Mouse (Mus musculus) ES-CJ7 (cell line): ENCODE measurements around the gene Olfr427.
"Not testable (repeated sequence)": the region's sequence is repeated elsewhere in the genome, so short reads cannot be mapped to it uniquely, and the experiment has no call there.

ENCODE experiments used
- DNase-seq: peaks from one replicate; pipeline ENCODE4 v3.0.0; 2011; ENCODE audit warnings: low read depth, low spot score

Gene Olfr427

DNA sequence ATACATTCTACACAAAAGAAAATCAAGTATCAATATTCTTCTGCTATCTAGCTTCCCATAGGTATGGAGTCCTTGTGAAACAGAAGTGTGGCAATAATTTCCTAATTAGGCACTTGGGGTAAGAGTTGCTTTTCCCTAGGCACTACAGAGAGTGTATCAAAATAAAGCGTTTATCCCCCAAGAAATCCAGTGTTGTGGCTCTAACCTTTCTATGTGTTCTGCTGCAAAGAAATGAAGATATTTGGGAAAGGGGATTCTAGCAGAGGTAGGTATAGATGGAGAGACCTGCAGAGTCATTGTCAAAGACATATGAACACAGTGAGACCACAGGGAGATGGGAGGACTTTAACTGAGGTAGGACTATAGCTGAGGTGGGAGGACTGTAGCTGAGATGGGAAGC lies at the start of gene Olfr427:
TSS of gene Olfr427 (plus strand) at position 301 of the 400 bp plus-strand sequence.
- no peak for DNase-seq

DNA sequence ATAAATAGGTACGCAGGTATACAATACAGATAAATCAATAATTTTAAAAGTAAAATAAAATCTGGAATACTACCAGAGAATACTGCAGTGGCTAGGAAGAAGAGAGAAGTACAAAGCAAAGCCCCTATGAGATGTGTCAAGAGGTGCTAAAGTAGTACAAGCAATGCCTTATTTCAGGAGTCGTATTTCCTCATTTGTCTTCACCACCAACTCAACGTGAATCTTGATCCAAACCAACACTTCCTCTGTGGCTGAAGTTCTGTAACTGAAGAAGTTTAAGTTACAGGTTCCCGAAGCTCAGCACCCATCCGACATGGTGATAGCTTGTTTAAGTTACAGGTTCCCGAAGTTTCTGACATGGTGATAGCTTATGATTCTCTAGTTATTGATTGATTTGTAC lies 48.5 kb upstream of the Olfr427 start:
- DNase-seq: not testable (repeated sequence)

DNA sequence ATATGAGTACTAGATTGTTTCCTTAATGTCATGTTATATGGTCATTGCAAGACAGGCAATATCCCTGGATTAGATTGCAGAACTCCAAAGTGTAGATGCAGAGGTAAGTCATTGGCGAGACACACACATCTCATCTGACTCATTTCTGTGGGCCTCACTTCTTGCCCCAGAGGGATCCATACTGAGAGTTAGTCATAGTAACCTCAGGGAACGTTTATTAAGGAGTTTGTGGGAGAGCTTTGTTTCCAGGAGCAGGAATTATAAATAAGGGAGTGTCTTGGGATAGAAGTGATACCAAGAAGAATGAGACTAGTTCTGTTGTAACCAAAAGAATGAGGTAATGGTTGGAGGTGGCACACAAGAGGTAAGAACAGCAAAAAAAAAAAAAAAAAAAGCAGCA lies 47.8 kb upstream of the Olfr427 start, which contains the start of gene Olfr432:
TSS of gene Olfr432 (plus strand) at position 313 of the 400 bp plus-strand sequence.
- no peak for DNase-seq

DNA sequence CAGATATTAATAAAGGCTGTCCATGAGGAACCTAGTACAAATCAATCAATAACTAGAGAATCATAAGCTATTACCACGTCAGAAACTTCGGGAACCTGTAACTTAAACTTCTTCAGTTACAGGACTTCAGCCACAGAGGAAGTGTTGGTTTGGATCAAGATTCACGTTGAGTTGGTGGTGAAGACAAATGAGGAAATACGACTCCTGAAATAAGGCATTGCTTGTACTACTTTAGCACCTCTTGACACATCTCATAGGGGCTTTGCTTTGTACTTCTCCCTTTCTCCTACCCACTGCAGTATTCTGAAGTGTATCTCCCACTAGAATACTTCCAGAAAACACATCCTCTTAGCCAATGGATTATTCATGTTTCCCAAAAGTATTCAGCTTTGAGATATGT lies 47.3 kb upstream of the Olfr427 start:
- not testable (repeated sequence) for DNase-seq

DNA sequence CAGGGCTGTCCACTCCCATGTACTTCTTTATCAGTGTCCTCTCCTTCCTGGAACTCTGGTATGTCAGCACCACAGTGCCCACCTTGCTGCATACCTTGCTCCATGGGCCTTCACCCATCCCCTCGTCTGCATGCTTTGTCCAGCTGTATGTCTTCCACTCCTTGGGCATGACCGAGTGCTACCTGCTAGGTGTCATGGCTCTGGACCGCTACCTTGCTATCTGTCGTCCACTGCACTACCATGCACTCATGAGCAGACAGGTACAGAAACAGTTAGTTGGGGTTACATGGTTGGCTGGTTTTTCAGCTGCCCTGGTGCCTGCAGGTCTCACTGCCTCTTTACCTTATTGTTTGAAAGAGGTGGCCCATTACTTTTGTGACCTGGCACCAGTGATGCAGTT lies 46.2 kb upstream of the Olfr427 start:
- DNase-seq: no peak

DNA sequence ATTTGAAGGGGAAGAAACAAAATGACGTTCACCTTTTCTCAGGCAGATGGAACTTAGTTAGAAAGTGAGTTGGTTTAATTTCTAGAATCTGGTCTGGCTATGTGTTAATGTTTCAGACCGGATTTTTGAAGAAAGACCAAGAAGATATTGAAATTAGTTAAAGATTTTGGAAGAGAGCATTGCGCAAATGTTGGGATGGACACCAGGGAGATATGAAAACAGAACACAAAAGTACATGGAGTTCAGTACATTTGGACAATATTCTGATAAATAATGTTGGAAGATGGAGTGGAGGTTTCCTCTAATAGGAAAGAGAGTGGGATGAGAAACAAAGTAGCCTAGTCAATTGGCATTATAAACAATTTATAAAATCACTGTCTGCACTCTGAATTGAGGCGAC lies 45.2 kb upstream of the Olfr427 start:
- DNase-seq: no peak

DNA sequence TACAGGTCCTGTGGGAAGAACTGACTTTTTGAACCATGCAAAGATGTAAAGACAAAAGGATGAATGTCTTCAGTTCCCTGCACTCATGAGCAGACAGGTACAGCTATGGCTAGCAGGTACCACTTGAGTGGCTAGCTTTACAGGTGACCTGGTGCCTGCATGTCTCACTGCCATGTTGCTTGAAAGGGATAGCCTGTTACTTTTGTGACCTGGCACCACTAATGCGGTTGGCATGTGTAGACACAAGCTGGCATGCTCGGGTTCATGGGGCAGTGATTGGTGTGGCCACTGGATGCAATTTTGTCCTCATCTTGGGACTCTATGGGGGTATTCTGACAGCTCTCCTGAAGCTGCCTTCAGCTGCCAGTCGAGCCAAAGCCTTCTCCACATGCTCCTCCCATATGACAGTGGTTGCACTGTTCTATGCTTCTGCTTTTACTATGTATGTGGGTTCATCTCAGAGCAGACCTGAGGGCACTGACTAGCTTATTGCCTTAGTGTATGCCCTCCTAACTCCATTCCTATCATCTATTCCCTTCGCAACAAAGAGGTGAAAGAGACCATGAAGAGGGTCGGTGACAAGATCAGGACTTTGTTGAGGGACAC lies 44.7 kb upstream of the Olfr427 start:
- no peak for DNase-seq

DNA sequence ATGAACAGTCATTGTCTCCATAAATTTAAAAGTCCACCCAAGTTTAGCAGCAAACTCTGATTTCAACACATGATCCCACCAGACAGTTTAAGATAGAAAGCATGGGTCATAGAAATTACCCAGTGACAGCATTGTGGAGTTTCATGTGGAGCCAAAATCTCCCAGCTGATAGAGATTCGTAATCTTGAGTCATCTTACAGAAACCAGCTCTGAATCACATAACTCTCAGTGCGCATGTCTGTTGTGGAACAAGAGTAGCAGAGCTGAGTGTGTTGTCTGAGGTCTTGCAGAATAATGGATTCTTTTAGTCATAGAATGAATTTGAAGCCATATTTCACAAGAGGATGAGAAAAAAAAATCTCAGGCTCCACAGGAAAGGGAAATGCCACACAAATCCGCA lies 43.7 kb upstream of the Olfr427 start:
- DNase-seq: no peak

DNA sequence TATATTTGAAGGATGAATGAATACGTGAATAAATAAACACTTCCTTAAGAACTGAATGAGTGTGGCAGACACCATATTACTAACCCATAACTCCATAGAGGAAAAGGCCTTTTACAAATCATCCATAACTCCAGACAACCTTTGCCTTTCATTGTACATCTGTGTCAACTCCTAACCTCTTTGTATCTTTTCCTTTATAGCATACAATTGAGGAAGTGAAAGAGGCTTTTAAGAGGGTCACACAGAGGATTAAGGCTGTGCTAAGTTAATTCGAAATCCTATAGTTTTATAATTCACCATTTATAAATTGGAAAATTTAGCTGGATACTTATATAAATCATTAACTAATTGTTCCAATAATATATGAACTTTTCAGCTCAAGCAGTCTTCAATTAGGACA lies 41.4 kb upstream of the Olfr427 start:
- DNase-seq: no peak

DNA sequence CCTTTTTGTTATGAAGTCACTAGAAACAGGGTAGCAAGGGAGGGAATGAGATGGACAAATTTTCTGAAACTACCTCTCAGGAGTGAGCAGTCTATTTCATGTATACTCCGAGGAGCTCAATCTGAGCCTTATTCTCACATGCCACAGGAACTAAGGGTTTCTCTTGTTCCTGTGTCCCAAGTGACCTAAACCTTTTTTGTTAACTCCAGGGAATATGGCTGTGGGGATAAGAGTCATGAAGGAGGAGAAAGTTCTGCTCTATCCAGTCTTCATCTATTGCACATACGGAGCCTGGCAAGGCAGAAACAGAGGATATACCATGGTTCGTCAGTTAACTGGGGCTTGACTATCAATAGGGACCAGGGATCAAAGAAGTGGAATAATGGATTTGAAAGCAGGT lies 30.4 kb upstream of the Olfr427 start, which contains the start of gene Olfr430:
TSS of gene Olfr430 (plus strand) at position 301 of the 400 bp plus-strand sequence.
- DNase-seq: no peak

DNA sequence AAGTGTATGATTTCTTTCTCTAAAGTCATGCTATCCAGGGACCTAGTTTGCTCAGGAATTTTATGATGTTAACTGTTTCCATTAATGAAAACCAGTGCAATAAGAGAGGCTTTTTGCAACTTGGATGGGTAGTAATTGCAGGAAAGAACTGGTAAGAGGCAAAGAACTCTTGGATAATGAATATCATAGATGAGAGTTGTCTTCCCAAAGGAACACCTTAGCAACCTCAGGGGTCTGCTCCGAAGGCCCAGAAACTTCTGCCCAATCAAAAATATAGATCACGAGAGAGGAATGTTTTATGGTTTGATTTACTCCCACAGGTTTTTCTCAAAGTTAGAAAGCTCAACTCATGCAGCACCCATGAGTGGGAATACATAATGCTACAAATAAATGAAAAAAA lies 12.7 kb upstream of the Olfr427 start, which contains the start of gene Olfr429:
TSS of gene Olfr429 (plus strand) at position 301 of the 400 bp plus-strand sequence.
- no peak for DNase-seq

DNA sequence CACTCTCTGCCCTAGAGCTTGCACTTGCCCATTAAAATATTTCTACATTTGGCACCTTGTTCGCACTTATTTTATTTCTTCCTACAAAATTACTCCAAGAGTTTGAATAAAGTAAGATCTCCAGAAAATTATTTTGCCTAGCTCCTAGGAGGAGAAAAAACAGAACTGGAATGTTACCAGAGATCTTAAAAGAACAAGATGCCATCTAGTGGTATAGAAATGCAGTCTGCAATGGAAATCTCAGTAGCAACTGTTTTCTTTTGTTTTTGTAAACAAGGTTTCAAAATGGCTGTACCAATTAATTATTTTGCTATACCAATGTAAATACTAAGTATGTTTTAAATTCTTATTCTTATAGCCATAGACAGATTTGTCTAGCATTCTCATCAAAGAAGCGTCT lies 7.0 kb downstream of the Olfr427 start:
- DNase-seq: peak; percentile 14

DNA sequence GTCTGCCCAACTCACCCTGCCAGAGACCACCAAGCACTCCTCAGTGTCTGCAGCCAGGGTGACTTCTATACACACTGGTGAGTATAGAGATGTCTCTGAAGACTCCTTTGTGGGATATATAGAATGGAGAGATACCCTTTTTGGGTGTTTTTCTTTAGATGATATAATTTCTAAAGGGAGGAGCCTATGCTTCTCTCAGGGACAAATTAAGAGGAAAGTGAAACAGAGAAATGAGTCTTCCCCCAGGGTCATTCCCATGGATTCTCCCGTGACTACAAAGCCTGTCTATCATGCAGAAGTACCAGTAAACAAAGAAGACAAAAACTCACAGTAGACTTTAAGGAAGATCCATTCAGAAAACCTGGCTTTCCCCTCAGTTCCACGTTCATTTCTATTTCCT lies 24.4 kb downstream of the Olfr427 start, which contains the start of gene Olfr231:
TSS of gene Olfr231 (minus strand) at position 101 of the 400 bp plus-strand sequence.
- no peak for DNase-seq

DNA sequence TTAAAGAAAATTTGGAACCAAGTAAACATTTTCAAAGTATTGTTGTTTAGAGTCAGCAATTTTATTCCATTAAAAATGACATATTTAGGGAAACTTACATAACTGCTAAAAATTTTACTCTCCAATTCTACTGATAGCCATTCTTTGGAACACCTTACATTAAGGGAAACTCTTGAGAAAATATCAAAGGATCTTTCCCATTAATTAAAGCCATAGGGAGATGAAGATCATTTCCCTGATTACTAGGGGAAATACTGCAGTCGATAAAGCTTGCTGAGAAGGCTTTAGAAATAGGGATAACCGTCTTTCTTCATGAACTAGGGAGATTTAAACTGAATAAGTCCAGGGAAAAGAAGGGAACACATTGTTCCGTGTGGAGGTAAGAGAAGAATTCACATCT lies 34.5 kb downstream of the Olfr427 start, which contains the start of gene Olfr424:
TSS of gene Olfr424 (plus strand) at position 301 of the 400 bp plus-strand sequence.
- DNase-seq: no peak

DNA sequence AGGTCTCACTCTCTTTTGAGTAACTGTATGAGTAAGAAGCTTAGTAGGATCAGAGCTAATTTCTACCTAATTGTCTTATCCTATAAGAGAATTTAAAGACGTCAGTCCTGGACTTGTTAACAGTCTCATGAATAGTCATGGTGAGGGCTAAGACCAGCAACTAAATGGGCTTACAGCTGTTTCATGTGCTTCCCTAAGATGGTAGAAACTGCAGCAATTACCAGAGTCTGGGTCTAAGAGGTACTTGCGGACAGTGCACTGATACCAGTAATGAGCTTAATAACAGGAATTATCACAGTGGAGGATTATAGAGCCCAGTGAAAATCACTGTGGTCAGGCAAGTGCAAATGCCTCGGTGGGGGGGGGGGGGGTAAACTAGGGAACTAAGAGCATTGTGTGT lies 35.3 kb downstream of the Olfr427 start:
- DNase-seq: no peak

DNA sequence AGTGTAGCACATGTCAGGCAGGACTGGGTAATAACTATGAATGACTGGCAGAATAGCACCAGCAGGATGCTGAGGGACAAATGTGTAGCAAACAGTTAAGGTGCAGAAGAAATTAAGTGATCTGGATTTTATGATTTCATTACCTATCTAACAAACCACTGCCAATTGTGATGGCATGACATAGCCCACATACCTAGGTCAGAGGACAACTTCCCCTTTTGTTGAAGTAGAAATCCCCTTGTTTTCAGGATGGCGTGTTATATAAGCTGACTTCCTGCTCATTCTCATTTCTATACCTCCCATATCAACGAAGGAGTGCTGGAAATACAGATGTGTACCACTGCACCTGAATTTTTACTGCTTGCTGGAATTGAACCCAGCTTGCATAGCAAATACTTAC lies 44.7 kb downstream of the Olfr427 start:
- no peak for DNase-seq

DNA sequence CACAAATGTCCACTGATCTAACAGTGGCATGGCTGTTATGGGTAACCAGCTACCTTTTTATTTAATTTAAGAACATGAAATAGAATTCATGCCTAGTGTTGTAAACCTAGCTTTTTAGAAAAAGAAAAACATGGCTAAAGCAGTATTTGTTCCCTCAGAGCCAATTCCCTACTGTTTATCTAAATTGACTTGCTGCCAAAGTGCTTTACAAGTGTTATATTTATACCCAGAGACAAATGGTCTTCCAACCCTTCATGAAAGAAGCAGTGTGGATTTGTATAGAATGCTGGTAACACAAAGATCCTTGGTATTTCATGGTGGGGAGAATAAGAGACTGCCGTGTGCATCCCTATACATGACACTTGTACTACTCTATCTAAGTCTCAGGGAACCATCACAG lies 50.0 kb downstream of the Olfr427 start:
- DNase-seq: no peak

DNA sequence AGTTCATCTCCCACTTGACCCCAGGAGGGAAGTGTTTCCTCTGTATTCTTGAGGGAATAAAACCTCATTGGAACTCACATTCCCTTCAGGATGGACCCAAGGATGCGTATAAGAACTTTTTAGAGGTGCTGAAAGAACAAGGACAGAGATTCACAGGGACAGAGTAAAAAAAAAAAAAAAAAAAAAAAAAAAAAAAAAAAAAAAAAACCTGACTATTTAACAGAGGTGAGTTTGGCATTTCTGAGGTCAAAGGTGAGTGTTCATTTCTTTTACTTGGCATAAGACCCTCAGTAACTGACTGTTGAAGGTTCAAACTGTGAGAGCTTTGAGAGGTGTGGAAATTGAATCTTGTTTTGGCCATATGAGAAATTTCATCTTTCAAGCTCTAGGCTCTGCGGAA lies 52.6 kb downstream of the Olfr427 start:
- no peak for DNase-seq
